ENCODE assay signal across 9 mouse cellular contexts in the genomic region with DNA sequence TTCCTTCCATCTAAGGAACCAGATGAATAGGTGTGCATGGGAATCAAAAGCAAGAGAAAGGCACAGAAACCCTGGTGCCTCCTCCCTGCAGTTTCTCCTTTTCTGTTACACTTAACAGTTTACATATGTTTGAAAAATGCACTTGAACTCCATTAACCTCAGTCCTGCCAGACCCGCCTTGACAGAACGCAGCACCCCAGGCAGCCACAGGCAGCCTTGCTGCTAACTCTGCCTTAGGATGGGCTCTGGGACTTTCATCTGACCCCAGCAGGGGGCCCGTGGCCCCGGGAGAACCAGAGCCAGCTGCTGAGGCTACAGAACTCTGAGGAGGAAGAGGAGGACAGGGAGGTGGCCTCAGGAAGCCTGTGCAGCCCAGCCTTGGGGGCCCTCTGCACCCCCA. TPM values are rescaled to one million over a fixed set of nuclear protein-coding genes. Genes with fewer than 3 reads are reported as not detected.
DNase-seq lines count a peak whose midpoint lies in the region; ATAC-seq and TF ChIP-seq lines count a peak whose summit lies in the region.
"Had no signal": no experiment of that assay in that cellular context is flagged by ENCODE, and none has a peak within 500 bp of the region (broad histone marks: within the 10 kb centered on the region; RNA-seq: fewer than 3 reads in every experiment).

No protein-coding gene starts in this region.

- WGBS in kidney, adult 2 months, result 49% methylated on average over 4 of the region's 4 CpGs
- 22% methylated on average over 4 of the region's 4 CpGs for WGBS in embryonic facial prominence, embryonic 10.5 days
- 52% methylated on average over 4 of the region's 4 CpGs for WGBS in liver, embryonic 13.5 days (ENCODE audit: insufficient replicate concordance)

- TF ChIP-seq CTCF in kidney, adult 2 months (conservative IDR thresholded peaks at IDR 0.05; ENCODE audit: insufficient read depth, insufficient read length, low read depth, low read length), result no peak

- no peak overlapping the region for H3K27ac ChIP-seq in kidney, adult 2 months (ENCODE audit: insufficient read depth, low read depth, low read length)
- peak overlapping the region; percentile 79 for H3K27ac ChIP-seq in embryonic facial prominence, embryonic 10.5 days (replicated peaks)
- 0 out of 2 replicates have a peak overlapping the region, but pooled peaks have one; percentile 4 for H3K27ac ChIP-seq in liver, embryonic 13.5 days
- H3K27ac ChIP-seq: liver, embryonic 14.5 days had no signal

- no peak overlapping the region for H3K4me2 ChIP-seq in liver, embryonic 13.5 days

- H3K9ac ChIP-seq in liver, embryonic 13.5 days, result no peak overlapping the region
- H3K9ac ChIP-seq: liver, embryonic 14.5 days had no signal

- DNase-seq in kidney, postnatal 4 days, result peak; percentile 54 to 68
- no peak for DNase-seq in kidney, adult 2 months
- DNase-seq in Muller cell, postnatal 12 days (ENCODE audit: inconsistent ontology term), result peak; percentile 28
- DNase-seq in embryonic facial prominence, embryonic 10.5 days (ENCODE audit: low spot score), result peak; percentile 81
- DNase-seq in liver, embryonic 13.5 days, result no peak
- no peak for DNase-seq in adrenal gland, adult 18-20 months (ENCODE audit: low spot score in 2 of 2)
- no peak for DNase-seq in right cerebral cortex, postnatal 36 days (ENCODE audit: low spot score in 2 of 2)
- no peak for DNase-seq in left cerebral cortex, adult 18-20 months (ENCODE audit: low spot score in 2 of 2)

- no peaks in the 10 kb centered on the region for H3K27me3 ChIP-seq in kidney, adult 2 months (replicated peaks; ENCODE audit: control insufficient read depth, insufficient read depth, low read length)
- H3K27me3 ChIP-seq in embryonic facial prominence, embryonic 10.5 days (replicated peaks; ENCODE audit: low read depth, poor library complexity, severe bottlenecking), result no peaks in the 10 kb centered on the region
- H3K27me3 ChIP-seq in liver, embryonic 13.5 days, result no peaks in the 10 kb centered on the region

- H3K4me3 ChIP-seq in kidney, adult 2 months (ENCODE audit: insufficient read depth, low read depth, low read length), result no peak overlapping the region
- peak overlapping the region; percentile 9; the same call in 1 of the 2 replicates for H3K4me3 ChIP-seq in embryonic facial prominence, embryonic 10.5 days
- H3K4me3 ChIP-seq in liver, embryonic 13.5 days (replicated peaks), result no peak overlapping the region

- peaks cover 10% of the 10 kb centered on the region for H3K4me1 ChIP-seq in kidney, adult 2 months (ENCODE audit: control insufficient read depth, insufficient read depth, low read length)
- H3K4me1 ChIP-seq in embryonic facial prominence, embryonic 10.5 days, result peaks cover 88% of the 10 kb centered on the region
- H3K4me1 ChIP-seq in liver, embryonic 13.5 days (replicated peaks), result peaks cover 36% of the 10 kb centered on the region

- ATAC-seq in liver, embryonic 13.5 days (ENCODE audit: low read depth), result no peak

- no peak for TF ChIP-seq POLR2A in kidney, adult 2 months (IDR thresholded peaks at IDR 0.05; ENCODE audit: low read depth, low read length)

- H3K36me3 ChIP-seq in kidney, adult 2 months (ENCODE audit: control insufficient read depth, insufficient read depth, low read length), result no peaks in the 10 kb centered on the region
- H3K36me3 ChIP-seq in embryonic facial prominence, embryonic 10.5 days (replicated peaks), result peaks cover 99% of the 10 kb centered on the region
- peaks cover 80% of the 10 kb centered on the region for H3K36me3 ChIP-seq in liver, embryonic 13.5 days

- no peaks in the 10 kb centered on the region for H3K9me3 ChIP-seq in embryonic facial prominence, embryonic 10.5 days
- no peaks in the 10 kb centered on the region for H3K9me3 ChIP-seq in liver, embryonic 13.5 days (replicated peaks)

RNA-seq across cellular contexts. Expression of a gene that starts 23.7 kb away (rescaled TPM):
- 74.5 and 89.3 TPM in 2 replicates for polyA plus RNA-seq in kidney, adult 2 months (2012; rRNA removed)
- polyA plus RNA-seq in embryonic facial prominence, embryonic 10.5 days (2016; fragmentation: Nextera tagmentation; extraction: Ambion mirVana), result 478 and 497 TPM in 2 replicates
- polyA plus RNA-seq in liver, embryonic 13.5 days (2015; fragmentation: Nextera tagmentation; extraction: Ambion mirVana), result 109 and 121 TPM in 2 replicates
- total RNA-seq in adrenal gland, adult 18-20 months (2021), result 100 to 1,000 TPM; 121 to 122 TPM
- 100 to 1,000 TPM; 104 to 106 TPM for total RNA-seq in left cerebral cortex, adult 18-20 months (2021)

Comparison
In these comparisons a context has a peak if more than half of its experiments do, and no peak if none do; other contexts are left out.
1. DNase-seq: peak in kidney, postnatal 4 days (2 of 2), Muller cell, postnatal 12 days (single experiment) and embryonic facial prominence, embryonic 10.5 days (single experiment); none in kidney, adult 2 months (single experiment), liver, embryonic 13.5 days (single experiment), adrenal gland, adult 18-20 months (0 of 2), right cerebral cortex, postnatal 36 days (0 of 2) and left cerebral cortex, adult 18-20 months (0 of 2).